Mouse (Mus musculus) cerebellum, adult 8-10 months (tissue): ENCODE data around the gene Ctr9.

Source experiments
- DNase-seq: peaks from one replicate; pipeline ENCODE4 v3.0.0; 2022

Ctr9 gene

DNA sequence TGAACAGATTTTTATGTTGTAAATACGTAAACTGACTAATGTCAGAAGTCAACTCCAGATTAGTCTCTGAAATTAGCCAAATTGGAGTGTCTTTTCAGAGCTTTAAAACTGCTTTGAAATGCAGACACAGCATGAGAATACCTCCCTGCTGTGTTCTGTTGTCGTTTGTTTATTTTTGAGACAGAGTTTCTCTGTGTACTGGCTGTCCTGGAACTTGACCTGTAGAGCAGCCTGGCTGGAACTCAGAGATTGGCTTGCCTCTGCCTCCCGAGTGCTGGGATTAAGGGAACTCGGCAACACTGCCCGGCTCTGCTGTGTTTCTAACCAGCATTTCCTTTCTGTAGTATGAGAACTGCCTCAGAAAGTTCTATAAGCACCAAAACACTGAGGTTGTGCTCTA is 20.2 kb downstream of the Ctr9 start:
- no peak for DNase-seq

DNA sequence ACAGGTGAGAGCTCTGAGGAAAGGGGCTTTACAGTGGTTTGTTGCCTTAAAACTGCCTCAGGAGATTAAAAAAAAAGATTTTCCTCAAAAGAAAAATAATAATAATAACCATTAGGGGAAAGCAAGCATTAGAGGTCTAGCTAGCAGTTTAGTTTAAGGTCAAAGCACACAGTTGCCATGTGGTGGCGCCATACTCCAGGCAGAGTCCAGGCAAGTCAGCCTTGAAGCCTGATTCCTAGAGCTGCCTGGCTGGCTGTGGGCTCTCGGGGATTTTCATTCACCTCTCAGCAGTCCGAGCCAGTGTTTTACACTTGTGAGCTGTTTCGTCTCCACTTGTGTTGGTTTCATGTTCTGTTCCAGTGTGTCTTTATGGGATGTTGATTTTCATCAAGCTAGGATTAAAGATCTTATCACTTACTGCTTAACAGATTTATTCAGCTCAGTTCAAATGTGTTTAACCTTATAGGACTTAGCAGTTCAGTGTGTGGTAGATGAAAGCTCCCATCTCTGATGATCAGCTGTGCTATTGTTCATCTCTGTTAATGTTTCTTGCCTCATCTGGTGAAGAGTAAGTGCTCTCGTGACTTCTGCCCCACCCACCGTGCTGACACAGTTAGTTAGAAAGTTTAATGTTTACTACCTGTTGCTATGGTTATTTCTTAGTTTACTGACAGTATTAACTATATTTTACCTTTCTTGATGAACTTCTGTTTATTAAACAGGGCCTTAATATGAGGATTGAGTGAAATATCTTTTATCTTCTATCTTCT is 21.1 kb downstream of the Ctr9 start:
- DNase-seq: peak; percentile 37

- no peak for DNase-seq
Measured at GRCm38 (mm10) chr7:111055221-111055620, 26.5 kb downstream of the Ctr9 start.

GRCm38 (mm10) chr7:111055984-111056657 is 27.4 kb downstream of the Ctr9 start:
- DNase-seq: no peak

DNA sequence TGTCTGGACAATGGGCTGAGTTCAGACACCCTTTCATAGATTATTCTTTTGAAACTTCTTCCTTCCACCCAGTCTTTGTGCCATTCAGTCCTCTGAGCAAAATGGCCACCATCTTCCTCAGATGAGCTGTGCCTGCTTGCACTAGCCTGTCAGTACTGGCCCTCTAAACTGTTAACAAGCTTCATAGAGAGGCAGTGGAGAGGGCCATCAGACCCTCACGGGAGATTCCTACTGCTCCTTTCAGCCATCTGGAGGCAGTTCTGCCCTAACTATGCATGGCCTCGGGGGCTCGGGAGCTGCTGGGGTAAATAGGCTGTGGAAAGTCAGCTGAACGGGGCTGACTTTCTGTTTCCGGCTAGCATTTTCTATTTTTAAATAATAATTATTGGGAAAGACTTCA is 30.8 kb downstream of the Ctr9 start:
- no peak for DNase-seq

- DNase-seq: no peak
Measured at GRCm38 (mm10) chr7:111062971-111063370, 34.2 kb downstream of the Ctr9 start.

DNA sequence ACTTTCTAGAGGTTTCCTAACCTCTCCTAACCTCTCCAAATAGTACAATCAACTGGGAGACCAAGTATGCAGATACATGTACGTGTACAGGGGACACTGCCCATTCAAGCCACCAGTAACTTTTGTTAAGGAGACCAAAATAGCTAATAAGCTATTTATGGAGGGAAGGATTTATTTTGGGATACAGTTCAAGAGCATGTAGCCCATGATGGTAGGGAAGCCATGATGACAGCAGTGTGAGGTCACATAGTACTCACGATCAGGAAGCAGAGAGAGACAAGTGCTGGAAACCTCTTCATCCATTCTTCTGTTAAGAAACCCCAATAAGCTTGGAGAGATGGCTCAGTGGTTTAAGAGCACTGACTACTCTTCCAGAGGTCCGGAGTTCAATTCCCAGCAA is 39.4 kb downstream of the Ctr9 start:
- no peak for DNase-seq

DNA sequence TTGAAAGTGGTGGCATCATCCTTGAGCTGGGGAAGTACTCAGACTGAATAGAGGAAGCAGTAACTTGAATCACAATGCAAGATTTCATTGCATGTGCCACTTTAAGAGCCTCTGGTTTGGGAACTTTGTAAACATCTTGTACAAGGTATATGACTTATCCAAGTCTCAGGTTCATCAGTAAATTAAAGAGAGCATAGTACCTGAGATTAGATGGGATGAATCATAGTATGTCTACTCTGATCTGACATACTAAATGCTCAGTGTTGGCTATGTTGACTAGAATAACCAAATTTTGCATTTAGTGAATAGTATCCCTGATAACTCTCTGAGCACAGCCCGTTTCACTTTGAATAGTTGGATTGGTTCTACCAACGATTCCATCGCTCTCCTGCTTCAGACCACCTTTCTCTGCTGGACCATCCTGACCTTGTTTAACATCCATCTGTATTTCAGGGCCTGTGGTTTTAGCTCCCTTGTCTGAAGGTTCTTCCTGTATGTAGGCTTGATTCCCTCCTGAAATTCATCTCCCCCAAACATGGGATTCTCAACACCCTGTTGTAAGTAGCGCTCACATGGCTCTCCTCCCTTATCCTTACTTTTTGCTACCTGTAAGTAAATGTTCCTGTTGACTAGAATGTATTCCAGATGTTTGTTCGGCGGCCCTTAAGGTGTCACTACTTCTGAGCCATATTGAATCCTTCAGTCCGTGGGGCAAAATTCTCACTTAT is 40.9 kb downstream of the Ctr9 start:
- DNase-seq: no peak

- no peak for DNase-seq
Measured at GRCm38 (mm10) chr7:111070167-111070496, 41.4 kb downstream of the Ctr9 start.

DNA sequence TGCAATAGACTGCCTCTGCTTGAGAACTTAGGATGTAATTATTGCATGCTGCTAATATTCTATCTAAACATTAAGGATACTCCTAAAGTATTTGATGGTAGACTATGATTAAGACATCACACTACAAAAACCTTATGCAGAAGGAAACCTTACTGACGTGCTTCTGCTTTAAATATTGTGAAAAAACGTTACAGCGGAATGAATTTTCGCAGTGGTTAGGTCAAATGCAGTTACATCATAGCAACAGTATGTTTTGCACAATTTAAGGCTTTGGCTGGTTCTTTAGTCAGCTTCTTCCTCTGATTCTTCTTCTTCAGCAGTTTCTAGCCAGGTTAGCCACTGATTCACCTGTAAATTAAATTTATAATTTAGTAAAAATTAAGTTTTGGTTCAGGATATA is 43.7 kb downstream of the Ctr9 start:
- no peak for DNase-seq

GRCm38 (mm10) chr7:111075288-111075687 is 46.5 kb downstream of the Ctr9 start:
- no peak for DNase-seq

GRCm38 (mm10) chr7:111078271-111078670 is 49.5 kb downstream of the Ctr9 start:
- no peak for DNase-seq

GRCm38 (mm10) chr7:111080026-111080425 is 51.3 kb downstream of the Ctr9 start:
- no peak for DNase-seq

DNA sequence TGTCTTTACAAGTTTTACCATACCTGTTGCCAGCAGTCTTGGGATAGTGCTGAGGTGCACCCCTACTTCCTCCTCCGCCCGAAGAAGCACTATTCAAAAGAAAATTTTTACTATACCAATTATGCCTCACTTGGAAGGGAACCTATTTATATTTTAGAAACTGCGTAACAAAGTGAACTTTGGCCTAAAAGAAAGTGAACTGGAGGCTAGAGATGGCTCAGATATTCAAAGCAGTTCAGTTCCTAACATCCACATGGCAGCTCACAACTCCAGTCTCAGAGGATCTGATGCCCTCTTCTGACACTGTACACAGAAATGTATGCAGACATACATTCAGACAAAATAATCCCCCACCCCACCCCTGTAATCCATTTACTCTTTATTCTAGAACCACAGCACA is 52.1 kb downstream of the Ctr9 start:
- no peak for DNase-seq

GRCm38 (mm10) chr7:111082043-111082821 is 53.5 kb downstream of the Ctr9 start:
- DNase-seq: peak; percentile 82

DNA sequence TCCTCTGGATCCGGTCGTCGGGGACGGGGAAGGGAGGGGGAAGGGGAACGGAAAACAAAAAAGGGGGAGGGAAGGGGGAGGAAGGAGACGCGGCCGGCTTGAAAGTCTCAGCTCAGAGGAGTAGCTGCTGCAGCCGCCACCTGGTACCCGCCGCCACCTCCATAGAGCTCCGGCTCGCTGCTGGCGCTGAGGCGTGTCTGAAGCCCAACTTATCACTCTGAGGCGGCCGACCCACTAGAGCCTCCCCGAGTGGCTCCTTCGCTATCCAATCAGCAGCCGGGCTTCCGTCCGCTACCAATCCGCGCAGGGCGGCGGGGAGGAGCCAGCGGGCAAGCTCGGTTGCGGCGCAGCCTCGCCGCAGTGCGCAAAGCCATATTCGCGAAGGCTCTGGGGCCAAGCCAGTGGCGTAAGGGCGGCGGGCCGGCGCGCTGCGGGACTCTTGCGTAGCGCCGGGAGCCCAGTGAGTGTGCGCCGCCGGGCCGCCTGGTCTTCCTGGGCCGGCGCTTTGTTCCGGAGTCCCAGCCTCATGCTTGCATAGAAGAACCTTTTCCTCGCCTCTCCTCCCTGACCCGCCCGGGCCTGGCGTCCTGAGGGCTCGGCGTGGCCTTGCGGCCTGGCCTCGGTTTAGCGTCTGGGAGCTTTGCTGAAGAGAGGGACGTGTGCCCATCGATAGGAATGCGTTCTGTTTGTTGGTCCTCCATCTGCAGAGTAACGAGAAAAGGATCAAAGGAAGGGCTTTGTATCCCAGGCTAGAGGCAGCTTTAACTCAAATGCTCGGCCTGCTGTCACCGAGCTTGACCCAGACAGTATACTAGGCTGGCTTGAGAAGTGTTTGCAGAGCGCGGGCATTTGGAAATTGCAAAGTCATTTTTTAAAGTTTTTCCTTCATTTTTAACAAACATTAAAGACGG is 54.3 kb downstream of the Ctr9 start, which contains the start of gene Eif4g2:
TSS of gene Eif4g2 (minus strand) at position 209 of the 911 bp plus-strand sequence.
- DNase-seq: peak; percentile 99

GRCm38 (mm10) chr7:111083733-111084120 is 55.0 kb downstream of the Ctr9 start:
- DNase-seq: no peak

- DNase-seq: no peak
Measured at GRCm38 (mm10) chr7:111084443-111084842, 55.7 kb downstream of the Ctr9 start.

GRCm38 (mm10) chr7:111085153-111085552 is 56.4 kb downstream of the Ctr9 start:
- DNase-seq: no peak

GRCm38 (mm10) chr7:111095169-111095568 is 66.4 kb downstream of the Ctr9 start:
- no peak for DNase-seq

- DNase-seq: no peak
Measured at GRCm38 (mm10) chr7:111098196-111098595, 69.4 kb downstream of the Ctr9 start.
